Mouse (Mus musculus) cerebellum, postnatal 4 days (tissue): ENCODE measurements around the gene Gm17332.
A peak's percentile ranks its signal among the peaks of the same experiment; 100 is the strongest.
"Not testable (repeated sequence)": the region's sequence is repeated elsewhere in the genome, so short reads cannot be mapped to it uniquely, and the experiment has no call there.

Experiments
- DNase-seq, 2 experiments: peaks; one replicate each; pipeline ENCODE4 v3.0.0; 2022; ENCODE audit warnings: low spot score in 2 of 2, mixed read lengths in 1 of 2

Gene Gm17332

GRCm38 (mm10) chr11:31182362-31182761 lies at the start of gene Gm17332:
Gene Gm17332, minus strand, starts transcription at chr11:31182462.
- no peak for DNase-seq

- no peak for DNase-seq
Measured at GRCm38 (mm10) chr11:31229966-31230365, 47.7 kb upstream of the Gm17332 start.

- DNase-seq: no peak
Measured at GRCm38 (mm10) chr11:31225359-31225758, 43.1 kb upstream of the Gm17332 start.

GRCm38 (mm10) chr11:31218009-31218408 lies 35.7 kb upstream of the Gm17332 start:
- no peak for DNase-seq

GRCm38 (mm10) chr11:31195621-31196363 lies 13.5 kb upstream of the Gm17332 start:
- DNase-seq: no peak

- DNase-seq: no peak
Measured at GRCm38 (mm10) chr11:31194761-31195160, 12.5 kb upstream of the Gm17332 start.

GRCm38 (mm10) chr11:31170052-31170646 lies 12.1 kb downstream of the Gm17332 start:
- DNase-seq: peak in 1 of 2 experiments; percentile 1

- DNase-seq: no peak
Measured at GRCm38 (mm10) chr11:31169161-31170051, 12.9 kb downstream of the Gm17332 start.

- DNase-seq: no peak
Measured at GRCm38 (mm10) chr11:31168831-31169160, 13.5 kb downstream of the Gm17332 start.

GRCm38 (mm10) chr11:31157021-31157420 lies 25.2 kb downstream of the Gm17332 start:
- DNase-seq: no peak

- DNase-seq: not testable (repeated sequence)
Measured at GRCm38 (mm10) chr11:31138394-31138793, 43.9 kb downstream of the Gm17332 start.

- not testable (repeated sequence) for DNase-seq
Measured at GRCm38 (mm10) chr11:31134824-31135223, 47.4 kb downstream of the Gm17332 start.

GRCm38 (mm10) chr11:31133726-31134125 lies 48.5 kb downstream of the Gm17332 start:
- not testable (repeated sequence) for DNase-seq
